Mouse (Mus musculus) gastrocnemius, postnatal 4 days (tissue): ENCODE results near the gene Gm20388. TPM values are rescaled to one million over a fixed set of nuclear protein-coding genes. Genes with fewer than 3 reads are reported as not detected.
A peak's percentile ranks its signal among the peaks of the same experiment; 100 is the strongest.

Experiments
- DNase-seq, 2 experiments: peaks; one replicate each; pipeline ENCODE4 v3.0.0; 2021 to 2022; ENCODE audit warnings: low spot score in 2 of 2, mixed read lengths in 2 of 2
- total RNA-seq, 2 experiments: library from RNA; stranded (reverse); gene quantifications; 2 replicates each; pipeline ENCODE4 v1.2.3; 2021

The Gm20388 gene
- total RNA-seq, 2 experiments from 2014 or later = 12.8 to 22.8 TPM

GRCm38 (mm10) chr8:123653308-123653993, 3742.8 kb downstream of the Gm20388 start, which contains the start of gene Rhou:
Gene Rhou, plus strand, starts transcription at chr8:123653929.
- DNase-seq = peak; percentile 92 to 95

GRCm38 (mm10) chr8:123653994-123654569, 3743.4 kb downstream of the Gm20388 start:
- peak; percentile 38 to 67 for DNase-seq

- DNase-seq = no peak
Observed at GRCm38 (mm10) chr8:123654763-123655162, 3744.1 kb downstream of the Gm20388 start.

DNA sequence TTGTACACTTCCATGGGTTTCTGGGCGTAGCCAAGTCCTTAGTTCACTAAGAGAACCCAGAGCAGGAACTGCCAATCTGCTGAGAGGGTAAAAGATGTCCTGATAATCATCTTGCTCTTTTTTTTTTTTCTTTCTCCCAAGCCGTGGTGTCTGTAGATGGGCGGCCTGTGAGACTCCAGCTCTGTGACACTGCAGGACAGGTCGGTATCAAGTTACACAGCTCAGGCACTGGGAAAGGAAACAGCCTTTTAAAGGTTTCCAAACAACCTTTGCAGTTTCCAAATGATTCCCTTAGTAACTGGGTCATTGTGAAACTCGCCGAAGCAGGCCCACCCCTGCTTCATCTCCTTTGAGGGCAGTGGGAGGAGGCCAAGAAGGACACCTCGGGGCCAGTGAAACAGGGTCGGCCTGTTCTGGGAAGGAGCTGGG, 3744.7 kb downstream of the Gm20388 start:
- no peak for DNase-seq

DNA sequence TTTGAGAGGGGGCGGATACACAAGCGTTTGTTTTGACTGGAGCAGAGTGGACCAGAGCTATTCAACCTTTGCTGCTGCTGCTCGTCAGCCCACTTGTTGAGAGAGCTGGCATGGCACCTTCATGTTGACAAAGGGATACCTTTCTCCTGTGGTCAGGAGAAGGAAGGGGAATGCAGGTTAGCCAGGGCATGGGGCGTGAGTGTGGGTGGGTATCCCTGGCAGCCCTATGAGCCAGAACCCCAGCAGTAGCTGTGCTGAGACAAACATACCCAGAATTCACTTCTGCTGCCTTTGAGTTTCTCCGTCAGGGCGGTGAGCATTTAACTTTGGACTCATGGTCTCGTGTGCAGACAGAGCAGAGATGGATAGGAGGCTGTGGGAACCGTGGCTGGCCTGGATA, 3747.2 kb downstream of the Gm20388 start:
- DNase-seq = no peak

- no peak for DNase-seq
Observed at GRCm38 (mm10) chr8:123659469-123660057, 3748.9 kb downstream of the Gm20388 start.

GRCm38 (mm10) chr8:123661515-123661914, 3750.9 kb downstream of the Gm20388 start:
- no peak for DNase-seq

DNA sequence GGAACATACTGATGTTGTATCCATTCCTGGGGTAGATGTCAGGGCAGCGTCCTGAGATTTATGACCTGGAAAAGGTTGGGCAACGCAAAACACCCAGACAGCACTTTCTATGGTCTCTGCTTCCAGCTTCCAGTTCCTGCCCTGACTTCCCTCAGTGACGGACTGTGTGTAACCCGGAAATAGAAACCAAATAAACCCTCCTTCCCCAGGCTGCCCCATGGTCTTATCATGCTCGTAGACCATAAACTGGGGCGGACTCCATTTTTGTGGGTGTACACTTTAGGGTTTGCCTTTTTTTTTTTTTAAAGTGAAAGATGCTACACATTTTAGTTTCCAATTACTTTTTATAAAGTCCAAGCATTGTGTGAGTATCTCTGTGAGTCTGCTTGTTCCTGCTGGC, 3754.9 kb downstream of the Gm20388 start:
- no peak for DNase-seq

GRCm38 (mm10) chr8:123666832-123667231, 3756.2 kb downstream of the Gm20388 start:
- no peak for DNase-seq

- DNase-seq = no peak
Observed at GRCm38 (mm10) chr8:123668681-123669080, 3758.0 kb downstream of the Gm20388 start.

DNA sequence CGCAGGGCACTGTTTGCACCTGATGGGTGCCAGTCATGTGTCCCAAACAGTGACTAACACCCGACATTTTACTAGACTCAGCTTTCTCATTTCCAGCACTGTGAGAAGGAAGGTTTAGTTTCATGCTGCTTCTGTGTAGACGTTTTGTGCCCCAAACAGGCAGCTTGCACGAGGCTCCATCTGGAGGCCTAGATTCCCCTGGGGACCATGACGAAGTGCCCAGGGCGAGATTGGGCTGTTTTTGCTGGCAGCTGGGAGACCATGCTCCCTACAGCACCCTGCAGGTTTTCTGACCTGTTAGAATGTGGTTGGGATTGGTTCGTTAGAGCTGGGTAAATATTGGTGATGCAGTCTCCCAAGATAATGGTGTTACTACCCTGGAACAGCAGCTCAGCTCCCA, 3760.1 kb downstream of the Gm20388 start:
- no peak for DNase-seq

- no peak for DNase-seq
Observed at GRCm38 (mm10) chr8:123671454-123671853, 3760.8 kb downstream of the Gm20388 start.

- DNase-seq = no peak
Observed at GRCm38 (mm10) chr8:123672648-123673047, 3762.0 kb downstream of the Gm20388 start.

DNA sequence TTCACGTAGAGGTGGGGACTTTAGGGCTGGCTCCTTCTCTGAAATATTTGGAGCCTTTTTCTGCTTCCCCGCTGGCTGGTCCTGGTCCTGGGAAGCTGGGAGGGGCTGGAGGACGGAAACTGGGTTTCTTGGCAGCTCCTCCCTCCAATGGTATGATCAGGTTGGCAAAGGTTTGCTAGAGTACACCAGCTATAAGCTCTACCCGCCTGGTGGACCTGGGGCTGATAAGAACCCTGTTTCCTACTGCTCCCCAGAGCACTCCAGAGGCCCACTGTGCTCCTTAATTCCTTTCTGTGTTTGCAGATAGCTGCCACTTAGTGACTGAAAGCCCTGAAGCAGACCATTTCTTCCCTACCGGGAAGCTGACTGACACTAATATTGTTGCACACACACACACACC, 3765.0 kb downstream of the Gm20388 start:
- DNase-seq = no peak

GRCm38 (mm10) chr8:123678390-123678789, 3767.7 kb downstream of the Gm20388 start:
- DNase-seq = no peak

- DNase-seq = peak; percentile 21 to 33
Observed at GRCm38 (mm10) chr8:123682073-123682761, 3771.6 kb downstream of the Gm20388 start.

- DNase-seq = no peak
Observed at GRCm38 (mm10) chr8:123683321-123683720, 3772.7 kb downstream of the Gm20388 start.

DNA sequence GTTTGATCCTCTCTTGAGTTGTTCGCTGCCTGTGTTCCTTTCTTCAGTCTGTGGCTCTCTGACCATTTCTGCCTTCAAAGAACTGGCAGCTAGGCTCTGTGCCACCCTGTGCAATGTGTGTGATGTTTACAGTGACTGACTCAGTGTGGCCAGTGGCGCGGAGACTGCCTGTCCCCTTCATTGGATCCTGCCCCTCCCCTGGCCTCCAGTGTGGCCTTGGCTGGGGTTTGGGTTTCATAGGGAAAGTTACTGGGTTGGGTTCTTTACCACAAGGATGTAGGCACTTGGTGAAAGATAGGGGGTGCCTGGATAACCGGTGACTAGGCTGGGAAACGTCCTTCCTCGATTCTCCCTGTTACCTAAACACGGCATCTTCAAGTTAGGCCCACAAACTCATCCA, 3774.2 kb downstream of the Gm20388 start:
- DNase-seq = no peak

DNA sequence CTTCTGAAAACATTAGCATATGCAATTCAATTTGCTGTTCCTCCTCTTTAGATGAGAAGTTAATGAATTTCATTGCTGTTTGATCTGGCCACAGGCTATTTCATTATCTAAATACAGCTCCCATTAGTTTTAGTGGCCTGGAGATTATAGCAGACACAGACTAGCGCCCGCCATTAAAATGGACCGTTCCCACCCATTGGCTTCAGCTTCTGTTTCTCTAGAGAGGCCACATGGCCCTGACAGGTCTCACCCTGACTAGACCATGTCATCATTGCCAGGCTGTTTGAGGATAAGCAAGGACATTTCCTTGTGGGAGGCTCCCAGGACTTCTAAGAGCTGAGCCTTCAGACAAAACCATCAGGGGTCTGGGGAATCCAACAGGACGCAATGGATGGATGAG, 3774.8 kb downstream of the Gm20388 start:
- no peak for DNase-seq

DNA sequence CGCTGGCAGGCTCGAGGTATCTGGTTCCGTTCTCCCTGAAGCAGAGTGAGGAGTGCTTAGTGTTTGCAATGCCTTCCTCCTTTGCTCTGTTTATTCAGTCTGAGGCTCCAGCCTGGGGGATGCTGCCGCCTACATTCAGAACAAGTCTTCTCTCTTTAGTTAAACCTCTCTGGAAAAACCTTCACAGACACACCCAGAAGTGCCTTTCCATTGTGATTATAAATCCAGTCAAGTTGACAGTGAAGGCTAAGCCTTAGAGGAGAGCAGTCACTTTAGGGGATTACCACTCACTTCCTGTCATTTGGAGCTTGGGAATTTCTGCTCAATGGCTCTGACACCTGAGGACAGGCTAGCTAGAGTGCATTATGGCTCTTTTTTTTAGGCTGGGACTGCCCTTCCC, 3777.2 kb downstream of the Gm20388 start:
- no peak for DNase-seq

DNA sequence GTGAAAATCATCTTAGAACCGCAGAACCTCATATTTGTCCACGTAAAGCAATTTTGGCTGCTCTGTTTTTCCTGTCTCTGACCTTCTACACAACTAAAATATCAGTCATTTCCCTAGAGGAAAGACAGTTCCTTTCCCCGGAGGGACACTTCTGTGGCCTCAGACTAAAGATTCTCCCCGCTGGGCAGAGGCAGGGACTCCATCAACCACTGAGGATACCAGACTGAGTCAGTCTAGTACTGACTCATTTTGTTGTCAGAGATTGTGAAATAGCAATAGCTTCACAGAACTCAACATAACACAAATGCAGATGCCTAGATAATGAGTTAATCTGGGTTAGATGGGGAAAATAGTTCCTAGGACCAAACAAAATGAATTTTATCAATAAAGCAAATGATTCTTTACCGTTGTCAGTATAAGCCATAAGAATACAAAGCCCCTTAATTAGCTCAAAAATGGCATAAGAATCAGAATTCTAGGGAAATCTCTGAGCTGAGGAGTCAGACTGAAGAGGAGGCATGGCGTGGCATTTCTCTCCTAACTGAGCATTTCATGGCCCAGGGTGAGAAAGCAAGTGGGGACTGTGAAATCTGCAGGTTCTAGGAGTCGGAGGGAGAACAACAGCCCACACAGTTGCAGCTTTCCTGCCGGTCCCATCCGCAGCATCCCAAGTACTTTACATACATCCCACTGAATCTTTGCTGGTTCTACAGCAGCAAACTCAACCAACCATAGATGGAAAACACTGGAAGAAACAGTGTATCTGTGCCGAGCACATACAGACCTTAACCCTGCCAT, 3781.7 kb downstream of the Gm20388 start:
- no peak for DNase-seq
